Mouse (Mus musculus): Measurements from ENCODE around the gene Glud1.

DNA sequence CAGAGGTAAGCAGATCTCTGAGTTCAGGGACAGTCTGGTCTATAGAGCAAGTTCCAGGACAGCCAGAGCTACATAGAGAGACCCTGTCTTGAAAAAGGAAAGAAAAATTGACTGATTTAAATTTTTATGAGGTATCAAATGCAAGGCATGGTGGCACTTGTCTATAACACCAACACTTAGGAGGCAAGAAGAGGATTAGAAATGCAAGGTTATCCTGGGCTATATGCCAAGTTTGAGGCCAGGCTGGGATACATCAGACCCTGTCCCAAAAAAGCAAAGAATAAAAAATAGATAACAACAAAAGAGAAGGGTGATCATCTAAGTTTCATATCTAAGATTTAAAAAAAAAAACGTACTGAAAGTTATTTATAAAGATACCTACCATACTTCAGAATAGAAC is 20.3 kb upstream of the Glud1 start:
- TF ChIP-seq MYOG (IDR thresholded peaks at IDR 0.05; ENCODE audit: control insufficient read depth in 1 of 3, insufficient read depth in 1 of 3, insufficient read length in 2 of 3, low read depth in 2 of 3) (no peak), MYOD1 (IDR thresholded peaks at IDR 0.05; ENCODE audit: control insufficient read depth in 1 of 3, insufficient read length in 2 of 3, low read depth in 2 of 3) (no peak), CEBPB (IDR thresholded peaks at IDR 0.05; ENCODE audit: insufficient read depth, poor library complexity, severe bottlenecking) (no peak), USF1 (IDR thresholded peaks at IDR 0.05; ENCODE audit: low read depth) (no peak), POLR2AphosphoS2 (IDR thresholded peaks at IDR 0.05; ENCODE audit: insufficient read length, low read depth) (no peak), POLR2A (IDR thresholded peaks at IDR 0.05; ENCODE audit: insufficient read length, low read depth) (no peak)

Data from myocyte (in vitro differentiated cells).